Mouse (Mus musculus) testis, postnatal 14 days (tissue): Measurements from ENCODE around the gene Dpm2.
A peak's percentile ranks its signal among the peaks of the same experiment; 100 is the strongest.

ENCODE experiments used
- DNase-seq: peaks from one replicate; pipeline ENCODE4 v3.0.0; 2021; ENCODE audit warnings: low spot score

Dpm2 gene

GRCm38 (mm10) chr2:32547380-32547779, 23.3 kb upstream of the Dpm2 start:
- DNase-seq, result no peak

GRCm38 (mm10) chr2:32547964-32548739, 22.5 kb upstream of the Dpm2 start:
- no peak for DNase-seq

- no peak for DNase-seq
Observed at GRCm38 (mm10) chr2:32549171-32549570, 21.5 kb upstream of the Dpm2 start.

GRCm38 (mm10) chr2:32549764-32550163, 20.9 kb upstream of the Dpm2 start:
- peak; percentile 51 for DNase-seq

GRCm38 (mm10) chr2:32551236-32551635, 19.4 kb upstream of the Dpm2 start:
- no peak for DNase-seq

- no peak for DNase-seq
Observed at GRCm38 (mm10) chr2:32553592-32554148, 17.0 kb upstream of the Dpm2 start.

- DNase-seq, result no peak
Observed at GRCm38 (mm10) chr2:32555484-32555883, 15.2 kb upstream of the Dpm2 start.

GRCm38 (mm10) chr2:32556019-32556418, 14.6 kb upstream of the Dpm2 start:
- DNase-seq, result no peak

- DNase-seq, result peak; percentile 81
Observed at GRCm38 (mm10) chr2:32559570-32559969, 11.1 kb upstream of the Dpm2 start.

GRCm38 (mm10) chr2:32566536-32567063, 4.1 kb upstream of the Dpm2 start:
- peak; percentile 46 for DNase-seq

- no peak for DNase-seq
Observed at GRCm38 (mm10) chr2:32568149-32568548, 2.5 kb upstream of the Dpm2 start.

- DNase-seq, result no peak
Observed at GRCm38 (mm10) chr2:32568941-32569340, 1.7 kb upstream of the Dpm2 start.

- DNase-seq, result no peak
Observed at GRCm38 (mm10) chr2:32572196-32572595, 1.5 kb downstream of the Dpm2 start.

GRCm38 (mm10) chr2:32574497-32574896, 3.8 kb downstream of the Dpm2 start, which contains the start of gene Pip5kl1:
TSS of gene Pip5kl1 (plus strand) at chr2:32574797.
- no peak for DNase-seq

GRCm38 (mm10) chr2:32574901-32575585, 4.4 kb downstream of the Dpm2 start:
- DNase-seq, result no peak

GRCm38 (mm10) chr2:32575586-32576160, 5.0 kb downstream of the Dpm2 start, which contains the start of gene 9430097D07Rik:
TSS of gene 9430097D07Rik (minus strand) at chr2:32575684.
- no peak for DNase-seq

- peak; percentile 10 for DNase-seq
Observed at GRCm38 (mm10) chr2:32576532-32576931, 5.9 kb downstream of the Dpm2 start.

GRCm38 (mm10) chr2:32578146-32579046, 7.7 kb downstream of the Dpm2 start:
- no peak for DNase-seq

- no peak for DNase-seq
Observed at GRCm38 (mm10) chr2:32581450-32582095, 10.9 kb downstream of the Dpm2 start.
